Mouse (Mus musculus): ENCODE data around the gene Atp5d. TPM values are rescaled to one million over a fixed set of nuclear protein-coding genes. Genes with fewer than 3 reads are reported as not detected.

The Atp5d gene
- polyA plus RNA-seq, 1 experiment, result 4,813 TPM

GRCm38 (mm10) chr10:80176270-80176834, 37.9 kb downstream of the Atp5d start:
- Histone ChIP-seq H3K27ac (ENCODE audit: insufficient read depth, low read depth, low read length) (no peak overlapping the region), H3K36me3 (ENCODE audit: control insufficient read depth, insufficient read depth, low read length) (peaks cover 8% of the 10 kb centered on the region), H3K27me3 (ENCODE audit: control insufficient read depth, insufficient read depth, low read length) (peaks cover 11% of the 10 kb centered on the region), H3K4me3 (ENCODE audit: low read depth, low read length) (no peak overlapping the region), H3K4me1 (ENCODE audit: control insufficient read depth, insufficient read depth, insufficient read length, low read length) (peaks cover 9% of the 10 kb centered on the region)
- WGBS, result 73% methylated on average over 5 of the region's 5 CpGs
- no peak for TF ChIP-seq CTCF (IDR thresholded peaks at IDR 0.05; ENCODE audit: extremely low read depth, insufficient read length, insufficient replicate concordance, low read depth, low read length)
- TF ChIP-seq POLR2A (IDR thresholded peaks at IDR 0.05; ENCODE audit: low read depth, low read length), result no peak

- no peak overlapping the region for H3K4me3 ChIP-seq (ENCODE audit: low read depth, low read length)
- no peaks in the 10 kb centered on the region for H3K36me3 ChIP-seq (ENCODE audit: control insufficient read depth, insufficient read depth, low read length)
- H3K4me1 ChIP-seq (ENCODE audit: control insufficient read depth, insufficient read depth, insufficient read length, low read length), result peaks cover 3% of the 10 kb centered on the region
- H3K27ac ChIP-seq (ENCODE audit: insufficient read depth, low read depth, low read length), result no peak overlapping the region
- TF ChIP-seq CTCF (IDR thresholded peaks at IDR 0.05; ENCODE audit: extremely low read depth, insufficient read length, insufficient replicate concordance, low read depth, low read length), result no peak
- TF ChIP-seq POLR2A (IDR thresholded peaks at IDR 0.05; ENCODE audit: low read depth, low read length), result no peak
- peaks cover 11% of the 10 kb centered on the region for H3K27me3 ChIP-seq (ENCODE audit: control insufficient read depth, insufficient read depth, low read length)
- 81% methylated on average over 7 of the region's 7 CpGs for WGBS
Observed at GRCm38 (mm10) chr10:80177441-80178279, 39.2 kb downstream of the Atp5d start.

GRCm38 (mm10) chr10:80179068-80180051, 40.9 kb downstream of the Atp5d start, which contains the start of gene Efna2:
Gene Efna2 (plus strand): TSS chr10:80179482.
- peak within 1 kb of the TSS; percentile 69 for H3K4me3 ChIP-seq (ENCODE audit: low read depth, low read length)
- no peaks in the 10 kb centered on the region for H3K36me3 ChIP-seq (ENCODE audit: control insufficient read depth, insufficient read depth, low read length)
- WGBS, result 3% methylated on average over 104 of the region's 106 CpGs
- H3K27me3 ChIP-seq (ENCODE audit: control insufficient read depth, insufficient read depth, low read length), result peaks cover 11% of the 10 kb centered on the region
- H3K4me1 ChIP-seq (ENCODE audit: control insufficient read depth, insufficient read depth, insufficient read length, low read length), result peaks cover 3% of the 10 kb centered on the region; the same call in 1 of the 2 replicates
- H3K27ac ChIP-seq (ENCODE audit: insufficient read depth, low read depth, low read length), result no peak within 1 kb of the TSS
- TF ChIP-seq POLR2A (IDR thresholded peaks at IDR 0.05; ENCODE audit: low read depth, low read length), result no peak
- no peak for TF ChIP-seq CTCF (IDR thresholded peaks at IDR 0.05; ENCODE audit: extremely low read depth, insufficient read length, insufficient replicate concordance, low read depth, low read length)

- 57% methylated on average over 6 of the region's 6 CpGs for WGBS
- no peak overlapping the region for H3K27ac ChIP-seq (ENCODE audit: insufficient read depth, low read depth, low read length)
- H3K36me3 ChIP-seq (ENCODE audit: control insufficient read depth, insufficient read depth, low read length), result no peaks in the 10 kb centered on the region
- peaks cover 11% of the 10 kb centered on the region for H3K27me3 ChIP-seq (ENCODE audit: control insufficient read depth, insufficient read depth, low read length)
- H3K4me3 ChIP-seq (ENCODE audit: low read depth, low read length), result no peak overlapping the region
- no peak for TF ChIP-seq CTCF (IDR thresholded peaks at IDR 0.05; ENCODE audit: extremely low read depth, insufficient read length, insufficient replicate concordance, low read depth, low read length)
- no peak for TF ChIP-seq POLR2A (IDR thresholded peaks at IDR 0.05; ENCODE audit: low read depth, low read length)
- peaks cover 3% of the 10 kb centered on the region; the same call in 1 of the 2 replicates for H3K4me1 ChIP-seq (ENCODE audit: control insufficient read depth, insufficient read depth, insufficient read length, low read length)
Observed at GRCm38 (mm10) chr10:80180288-80180687, 41.9 kb downstream of the Atp5d start.

- 83% methylated on average over 5 of the region's 5 CpGs for WGBS
- Histone ChIP-seq H3K36me3 (ENCODE audit: control insufficient read depth, insufficient read depth, low read length) (no peaks in the 10 kb centered on the region), H3K4me3 (ENCODE audit: low read depth, low read length) (no peak overlapping the region), H3K27ac (ENCODE audit: insufficient read depth, low read depth, low read length) (no peak overlapping the region), H3K27me3 (ENCODE audit: control insufficient read depth, insufficient read depth, low read length) (peaks cover 11% of the 10 kb centered on the region), H3K4me1 (ENCODE audit: control insufficient read depth, insufficient read depth, insufficient read length, low read length) (peaks cover 3% of the 10 kb centered on the region; the same call in 1 of the 2 replicates)
- TF ChIP-seq POLR2A (IDR thresholded peaks at IDR 0.05; ENCODE audit: low read depth, low read length) (no peak), CTCF (IDR thresholded peaks at IDR 0.05; ENCODE audit: extremely low read depth, insufficient read length, insufficient replicate concordance, low read depth, low read length) (no peak)
Observed at GRCm38 (mm10) chr10:80180823-80181222, 42.4 kb downstream of the Atp5d start.

- peaks cover 3% of the 10 kb centered on the region; the same call in 1 of the 2 replicates for H3K4me1 ChIP-seq (ENCODE audit: control insufficient read depth, insufficient read depth, insufficient read length, low read length)
- no peak overlapping the region for H3K27ac ChIP-seq (ENCODE audit: insufficient read depth, low read depth, low read length)
- TF ChIP-seq POLR2A (IDR thresholded peaks at IDR 0.05; ENCODE audit: low read depth, low read length), result no peak
- TF ChIP-seq CTCF (IDR thresholded peaks at IDR 0.05; ENCODE audit: extremely low read depth, insufficient read length, insufficient replicate concordance, low read depth, low read length), result no peak
- no peak overlapping the region for H3K4me3 ChIP-seq (ENCODE audit: low read depth, low read length)
- WGBS, result 87% methylated on average over 7 of the region's 7 CpGs
- H3K36me3 ChIP-seq (ENCODE audit: control insufficient read depth, insufficient read depth, low read length), result no peaks in the 10 kb centered on the region
- H3K27me3 ChIP-seq (ENCODE audit: control insufficient read depth, insufficient read depth, low read length), result peaks cover 11% of the 10 kb centered on the region
Observed at GRCm38 (mm10) chr10:80182547-80182946, 44.1 kb downstream of the Atp5d start.
